Mouse (Mus musculus) midbrain, embryonic 12.5 days (tissue): ENCODE results near the gene Ilf2. TPM values are rescaled to one million over a fixed set of nuclear protein-coding genes. Genes with fewer than 3 reads are reported as not detected.
A peak's percentile ranks its signal among the peaks of the same experiment; 100 is the strongest.

Experiments
- ATAC-seq: fragments of 200-750 bp; cut with Nextera tagmentation; 2 replicates; pipeline ENCODE4 v1.8.0; 2017; ENCODE audit warnings: low read depth, moderate TSS enrichment, moderate library complexity; ENCODE audit not compliant: low FRiP score
- H3K27ac ChIP-seq: fragments of 300-500 bp; sonication (generic); replicated peaks from 2 replicates; pipeline ENCODE4 v1.5.1; 2016; ENCODE audit warnings: mild to moderate bottlenecking
- H3K27me3 ChIP-seq: fragments of 300-500 bp; sonication (generic); 2 replicates; pipeline ENCODE4 v1.6.1; 2016; ENCODE audit warnings: mild to moderate bottlenecking
- H3K36me3 ChIP-seq: fragments of 300-500 bp; sonication (generic); 2 replicates; pipeline ENCODE4 v1.6.1; 2016
- H3K4me1 ChIP-seq: fragments of 300-500 bp; sonication (generic); 2 replicates; pipeline ENCODE4 v1.6.1; 2016
- H3K4me2 ChIP-seq: fragments of 300-500 bp; sonication (generic); replicated peaks from 2 replicates; pipeline ENCODE4 v1.6.1; 2016; ENCODE audit warnings: mild to moderate bottlenecking, moderate library complexity
- H3K4me3 ChIP-seq: fragments of 300-500 bp; sonication (generic); 2 replicates; pipeline ENCODE4 v1.5.1; 2016; ENCODE audit warnings: mild to moderate bottlenecking
- H3K9ac ChIP-seq: fragments of 300-500 bp; sonication (generic); replicated peaks from 2 replicates; pipeline ENCODE4 v1.6.1; 2016; ENCODE audit warnings: mild to moderate bottlenecking, moderate library complexity
- H3K9me3 ChIP-seq: fragments of 300-500 bp; sonication (generic); 2 replicates; pipeline ENCODE4 v1.6.1; 2016; ENCODE audit warnings: mild to moderate bottlenecking
- WGBS: fragments of 180-500 bp; shearing (Covaris S2); methylation state at CpG from one replicate; pipeline ENCODE4 v1.1.7; 2016; 5-methylcytosine and 5-hydroxymethylcytosine counted together
- polyA plus RNA-seq: library from polyadenylated mRNA; unstranded; fragments of >200 nt; fragmentation: Nextera tagmentation; extraction: Ambion mirVana; gene quantifications from 2 replicates; pipeline ENCODE4 v1.2.1, GENCODE M21; 2016

Gene Ilf2
- polyA plus RNA-seq, 1 experiment from 2014 or later: 319 TPM

DNA sequence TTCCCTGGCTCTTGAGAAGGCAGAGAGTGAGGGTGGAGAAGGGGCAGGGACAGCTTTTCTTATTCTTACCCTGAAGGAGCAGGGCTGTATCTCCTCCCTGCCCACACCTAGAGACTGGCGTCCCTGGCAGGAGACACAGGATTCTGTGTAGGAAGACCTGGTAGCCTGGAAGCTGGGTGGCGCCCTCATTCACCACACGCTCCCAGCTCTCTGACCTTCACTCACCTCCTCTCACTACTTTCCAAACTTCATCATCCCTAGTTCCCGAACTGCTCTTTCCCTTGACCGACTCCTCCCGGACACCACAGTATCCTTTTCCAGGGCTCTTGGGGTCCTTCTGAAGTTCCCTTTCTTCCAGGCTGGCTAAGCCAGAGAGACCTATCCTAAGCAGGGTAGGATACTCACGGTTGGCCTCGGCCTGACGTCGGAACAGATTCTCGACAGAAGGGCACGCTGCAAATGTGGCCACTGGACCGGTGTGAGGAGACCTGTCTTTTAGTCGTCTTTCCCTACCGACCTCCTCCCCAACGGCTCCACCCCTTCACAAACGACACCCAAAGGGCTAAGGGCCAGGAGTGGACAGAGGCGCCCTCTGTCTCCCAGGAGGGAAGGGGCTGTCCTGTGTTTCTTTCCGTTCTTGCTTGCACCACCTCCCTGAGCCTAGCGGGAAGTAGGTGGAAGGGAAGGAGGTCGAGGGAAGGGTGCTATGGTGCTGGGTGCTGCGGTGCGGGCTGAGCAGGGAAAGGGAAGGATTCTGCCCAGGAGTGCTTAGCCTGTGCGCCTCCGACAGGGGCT, 38.1 kb downstream of the Ilf2 start, which contains the start of the genes S100a1 and S100a13:
Gene S100a1, minus strand, starts transcription at position 597 of the 795 bp plus-strand sequence.
Gene S100a13, plus strand, starts transcription at position 640 of the 795 bp plus-strand sequence.
- no peaks in the 10 kb centered on the region for H3K36me3 ChIP-seq
- H3K4me1 ChIP-seq: peaks cover 18% of the 10 kb centered on the region
- peak within 1 kb of the TSS; percentile 61 for H3K4me2 ChIP-seq
- peak within 1 kb of the TSS; percentile 37 for H3K4me3 ChIP-seq
- peak within 1 kb of the TSS; percentile 50 for H3K9ac ChIP-seq
- H3K27me3 ChIP-seq: peaks cover 44% of the 10 kb centered on the region
- WGBS: 5% methylated on average over 24 of the region's 25 CpGs
- ATAC-seq: no peak
- H3K27ac ChIP-seq: no peak within 1 kb of the TSS
- no peaks in the 10 kb centered on the region for H3K9me3 ChIP-seq

DNA sequence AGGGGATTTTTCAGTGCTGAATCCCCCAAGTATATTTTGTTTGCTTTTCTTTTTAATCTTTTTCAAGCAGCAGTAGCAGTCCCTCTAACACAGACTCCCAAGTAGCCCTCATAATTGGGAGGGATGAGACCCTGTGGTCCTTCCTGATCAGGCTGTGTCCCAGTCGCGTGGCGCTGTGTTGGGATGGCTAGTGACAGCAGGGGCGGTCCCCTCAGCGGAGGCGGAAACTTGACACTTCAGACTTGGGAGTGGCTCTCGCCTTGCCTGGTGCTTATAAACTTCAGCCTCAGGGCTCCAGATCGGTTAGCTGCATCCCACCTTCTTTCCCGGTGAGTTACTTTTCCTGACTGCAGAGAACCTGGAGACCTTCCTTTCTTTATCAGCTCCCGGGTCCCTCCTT, 38.8 kb downstream of the Ilf2 start:
- Histone ChIP-seq H3K9me3 (no peaks in the 10 kb centered on the region), H3K4me3 (peak overlapping the region; percentile 37), H3K9ac (peak overlapping the region; percentile 50), H3K27ac (no peak overlapping the region), H3K4me1 (peaks cover 16% of the 10 kb centered on the region), H3K27me3 (peaks cover 44% of the 10 kb centered on the region), H3K36me3 (no peaks in the 10 kb centered on the region), H3K4me2 (peak overlapping the region; percentile 61)
- peak; percentile 63 for ATAC-seq
- under 1% methylated on average over 10 of the region's 10 CpGs for WGBS

DNA sequence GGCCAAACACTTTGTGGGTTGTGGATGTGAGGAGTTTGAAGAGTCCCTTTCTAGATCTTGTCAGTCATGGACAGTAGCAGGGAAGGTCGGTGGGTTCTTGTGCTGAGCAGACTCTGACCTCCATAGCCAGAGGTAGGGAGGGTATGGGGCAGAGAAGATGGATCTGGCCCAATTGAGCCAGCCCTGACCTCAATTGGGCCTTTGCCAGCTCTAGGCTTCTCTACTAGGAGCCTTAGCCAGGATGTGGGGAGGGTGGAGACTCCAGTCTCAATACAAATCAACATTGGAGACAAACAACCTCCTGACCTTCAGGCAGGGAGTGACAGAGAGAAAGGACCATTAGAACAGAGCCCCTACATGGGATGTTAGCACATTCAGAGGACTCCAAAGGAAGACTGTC, 39.3 kb downstream of the Ilf2 start:
- Histone ChIP-seq H3K4me1 (peaks cover 14% of the 10 kb centered on the region), H3K27me3 (peaks cover 44% of the 10 kb centered on the region), H3K9me3 (no peaks in the 10 kb centered on the region), H3K27ac (no peak overlapping the region), H3K36me3 (no peaks in the 10 kb centered on the region), H3K4me3 (peak overlapping the region; percentile 37), H3K4me2 (peak overlapping the region; percentile 61), H3K9ac (0 out of 2 replicates have a peak overlapping the region, but pooled peaks have one; percentile 50)
- 0 out of 2 replicates have a peak, but pooled peaks have one; percentile 8 for ATAC-seq
- 53% methylated on average over 1 of the region's 1 CpGs for WGBS

DNA sequence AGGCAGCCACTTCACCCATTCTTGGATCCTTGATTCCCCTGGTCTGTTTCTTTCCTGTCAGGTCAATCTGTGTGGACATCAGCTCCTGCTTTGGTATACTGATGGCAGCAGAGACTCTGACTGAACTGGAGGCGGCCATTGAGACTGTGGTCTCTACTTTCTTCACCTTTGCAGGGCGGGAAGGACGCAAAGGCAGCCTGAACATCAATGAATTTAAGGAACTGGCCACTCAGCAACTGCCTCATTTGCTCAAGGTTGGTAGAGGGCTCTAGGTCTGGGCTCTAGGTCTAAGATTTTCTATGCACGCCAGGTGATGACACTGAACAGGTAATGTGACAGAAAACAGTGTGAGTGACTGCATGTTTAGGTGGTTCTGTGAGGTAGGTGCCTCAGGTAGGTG, 39.9 kb downstream of the Ilf2 start:
- Histone ChIP-seq H3K4me2 (no peak overlapping the region), H3K9ac (no peak overlapping the region), H3K36me3 (no peaks in the 10 kb centered on the region), H3K27me3 (peaks cover 44% of the 10 kb centered on the region), H3K27ac (no peak overlapping the region), H3K4me3 (no peak overlapping the region), H3K4me1 (peaks cover 14% of the 10 kb centered on the region), H3K9me3 (no peaks in the 10 kb centered on the region)
- 87% methylated on average over 4 of the region's 4 CpGs for WGBS
- ATAC-seq: no peak

DNA sequence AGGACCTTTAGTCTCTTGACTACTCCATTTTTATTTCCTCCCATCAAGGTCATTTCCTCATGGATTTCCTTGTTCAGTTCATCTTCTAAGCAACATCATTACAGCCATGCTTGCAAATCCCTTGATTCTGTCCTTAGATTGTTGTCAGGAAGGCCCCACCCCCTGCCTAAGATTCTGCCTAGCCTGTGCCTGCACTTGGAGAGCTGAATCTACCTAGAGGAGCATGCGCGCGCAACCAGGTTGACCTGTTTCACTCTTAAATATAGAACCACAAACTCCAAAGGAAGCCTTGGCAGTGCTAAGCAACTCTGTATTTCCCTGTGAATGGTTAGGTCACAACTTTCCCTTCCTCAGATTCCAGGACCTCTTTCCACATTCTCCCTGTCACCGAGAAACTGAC, 41.8 kb downstream of the Ilf2 start:
- Histone ChIP-seq H3K4me2 (no peak overlapping the region), H3K4me3 (no peak overlapping the region), H3K27me3 (peaks cover 33% of the 10 kb centered on the region), H3K27ac (no peak overlapping the region), H3K36me3 (no peaks in the 10 kb centered on the region), H3K9me3 (no peaks in the 10 kb centered on the region), H3K9ac (no peak overlapping the region), H3K4me1 (peaks cover 14% of the 10 kb centered on the region)
- no peak for ATAC-seq
- WGBS: 85% methylated on average over 4 of the region's 4 CpGs

DNA sequence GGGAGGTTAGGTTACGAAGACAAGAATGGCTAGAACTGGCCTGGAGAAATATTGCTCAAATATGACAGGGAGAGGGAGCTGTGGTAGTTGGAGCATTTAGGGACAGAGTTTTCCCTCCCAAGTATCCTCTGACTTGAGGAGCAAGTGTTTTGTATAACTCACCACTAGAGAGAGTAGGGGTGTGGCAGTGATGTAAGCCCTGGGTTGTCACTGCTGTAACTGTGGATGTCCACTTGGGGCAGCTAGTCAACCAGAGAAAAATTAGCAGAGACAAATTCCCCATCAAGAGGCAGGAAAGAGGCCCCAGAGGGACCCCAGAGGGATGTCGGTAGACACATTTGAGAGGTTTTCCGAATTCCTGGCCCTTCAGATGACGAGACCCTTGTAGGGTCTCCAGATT, 49.5 kb downstream of the Ilf2 start:
- Histone ChIP-seq H3K9ac (no peak overlapping the region), H3K4me1 (no peaks in the 10 kb centered on the region), H3K9me3 (no peaks in the 10 kb centered on the region), H3K27me3 (peaks cover 4% of the 10 kb centered on the region; the same call in 1 of the 2 replicates), H3K36me3 (no peaks in the 10 kb centered on the region), H3K27ac (no peak overlapping the region), H3K4me3 (no peak overlapping the region), H3K4me2 (no peak overlapping the region)
- WGBS: 68% methylated on average over 4 of the region's 4 CpGs
- no peak for ATAC-seq

DNA sequence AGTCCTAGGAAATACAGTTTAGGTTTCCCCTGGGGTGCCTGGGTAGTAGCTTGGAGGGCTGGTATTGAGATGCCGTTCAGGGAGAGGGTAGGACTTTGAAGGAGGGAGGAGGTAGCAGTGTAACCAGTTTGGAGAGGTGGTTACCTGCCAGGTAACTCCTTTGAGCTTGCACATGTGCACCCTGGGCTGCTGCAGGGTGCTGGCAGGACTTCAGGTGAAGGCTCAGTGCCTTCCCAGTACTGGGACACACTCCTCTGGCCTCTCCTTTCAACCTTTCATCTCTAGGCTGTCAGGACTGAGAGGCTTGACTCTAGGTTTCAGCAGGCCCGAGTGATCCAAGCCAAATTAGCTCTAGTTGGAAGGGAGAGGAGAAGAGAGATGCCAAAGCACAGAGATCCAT, 50.1 kb downstream of the Ilf2 start:
- Histone ChIP-seq H3K36me3 (no peaks in the 10 kb centered on the region), H3K9ac (no peak overlapping the region), H3K4me2 (no peak overlapping the region), H3K27ac (no peak overlapping the region), H3K4me3 (no peak overlapping the region), H3K9me3 (no peaks in the 10 kb centered on the region), H3K4me1 (no peaks in the 10 kb centered on the region), H3K27me3 (peaks cover 4% of the 10 kb centered on the region; the same call in 1 of the 2 replicates)
- WGBS: 82% methylated on average over 2 of the region's 2 CpGs
- ATAC-seq: no peak

DNA sequence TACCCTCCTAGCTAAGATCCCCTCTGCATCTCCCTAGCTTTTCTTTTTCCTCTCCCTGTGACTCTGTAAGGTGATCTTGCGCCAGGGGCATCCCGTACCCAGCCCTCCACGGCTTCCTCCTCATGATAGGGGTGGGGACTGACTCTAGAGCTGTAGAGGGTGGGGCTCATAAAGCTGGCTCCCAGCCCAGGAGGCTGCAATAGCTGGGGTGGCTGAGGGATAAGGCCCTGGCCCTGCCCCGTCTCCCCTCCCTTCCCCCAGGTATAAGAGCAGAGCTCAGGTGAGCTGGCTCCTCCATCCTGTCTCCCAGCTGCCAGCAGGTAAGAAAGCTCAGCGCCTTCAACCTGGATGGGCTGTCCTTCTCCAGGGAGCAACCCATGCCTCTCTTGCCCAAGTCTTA, 50.7 kb downstream of the Ilf2 start, which contains the start of gene S100a14:
Gene S100a14, plus strand, starts transcription at position 277 of the 400 bp plus-strand sequence.
- no peak within 1 kb of the TSS for H3K27ac ChIP-seq
- H3K36me3 ChIP-seq: no peaks in the 10 kb centered on the region
- no peak within 1 kb of the TSS for H3K4me2 ChIP-seq
- 80% methylated on average over 5 of the region's 5 CpGs for WGBS
- H3K4me1 ChIP-seq: no peaks in the 10 kb centered on the region
- no peak within 1 kb of the TSS for H3K4me3 ChIP-seq
- H3K9me3 ChIP-seq: no peaks in the 10 kb centered on the region
- ATAC-seq: no peak
- H3K9ac ChIP-seq: no peak within 1 kb of the TSS
- H3K27me3 ChIP-seq: peaks cover 4% of the 10 kb centered on the region; the same call in 1 of the 2 replicates

DNA sequence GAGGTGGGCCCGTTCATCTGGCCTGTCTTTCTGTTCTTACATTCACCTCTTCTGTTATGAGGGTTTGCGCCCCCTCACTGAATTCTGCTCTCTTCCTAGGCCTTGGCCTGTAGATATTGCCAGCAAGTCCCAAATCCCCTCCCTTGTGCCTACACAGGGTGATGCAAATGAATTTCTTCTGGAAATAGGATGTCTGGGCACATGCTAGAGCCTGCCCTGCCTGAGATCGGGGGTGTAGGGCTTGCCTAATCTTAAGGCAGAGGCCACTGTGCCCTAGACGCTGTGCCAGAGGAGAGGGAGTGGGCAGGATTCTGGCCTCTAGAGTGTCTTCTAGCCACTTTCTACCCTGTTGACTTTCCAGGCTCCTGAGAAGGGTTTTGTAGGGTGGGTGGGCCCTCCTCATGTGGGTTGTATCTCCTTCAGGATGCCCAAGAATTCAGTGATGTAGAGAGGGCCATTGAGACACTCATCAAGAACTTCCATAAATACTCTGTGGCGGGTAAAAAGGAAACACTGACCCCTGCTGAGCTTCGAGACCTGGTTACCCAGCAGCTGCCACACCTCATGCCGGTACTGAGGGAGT, 51.5 kb downstream of the Ilf2 start:
- ATAC-seq: no peak
- H3K27ac ChIP-seq: no peak overlapping the region
- H3K9ac ChIP-seq: no peak overlapping the region
- no peak overlapping the region for H3K4me3 ChIP-seq
- H3K4me1 ChIP-seq: no peaks in the 10 kb centered on the region
- no peaks in the 10 kb centered on the region for H3K9me3 ChIP-seq
- no peak overlapping the region for H3K4me2 ChIP-seq
- H3K27me3 ChIP-seq: peaks cover 4% of the 10 kb centered on the region; the same call in 1 of the 2 replicates
- WGBS: 88% methylated on average over 7 of the region's 7 CpGs
- H3K36me3 ChIP-seq: no peaks in the 10 kb centered on the region

DNA sequence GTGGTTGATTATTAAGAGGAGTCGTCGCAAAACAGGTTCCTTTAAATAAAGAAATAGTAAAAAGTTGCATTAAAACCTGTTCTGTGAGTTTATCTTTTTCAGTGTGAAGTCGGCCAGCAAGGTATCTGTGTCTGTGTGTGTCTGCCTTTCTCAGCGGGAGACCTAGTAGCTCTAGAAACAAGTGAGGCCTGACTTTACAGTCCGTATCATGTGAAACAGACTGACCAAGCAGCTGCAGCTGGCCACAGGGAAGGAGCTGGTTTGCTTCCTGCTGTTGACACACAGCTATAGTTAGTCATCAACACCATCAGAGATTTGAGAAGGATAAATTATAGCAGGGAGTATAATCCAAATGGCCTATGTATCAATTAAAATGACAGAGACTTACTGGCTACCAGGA, 55.8 kb downstream of the Ilf2 start:
- no peaks in the 10 kb centered on the region for H3K36me3 ChIP-seq

DNA sequence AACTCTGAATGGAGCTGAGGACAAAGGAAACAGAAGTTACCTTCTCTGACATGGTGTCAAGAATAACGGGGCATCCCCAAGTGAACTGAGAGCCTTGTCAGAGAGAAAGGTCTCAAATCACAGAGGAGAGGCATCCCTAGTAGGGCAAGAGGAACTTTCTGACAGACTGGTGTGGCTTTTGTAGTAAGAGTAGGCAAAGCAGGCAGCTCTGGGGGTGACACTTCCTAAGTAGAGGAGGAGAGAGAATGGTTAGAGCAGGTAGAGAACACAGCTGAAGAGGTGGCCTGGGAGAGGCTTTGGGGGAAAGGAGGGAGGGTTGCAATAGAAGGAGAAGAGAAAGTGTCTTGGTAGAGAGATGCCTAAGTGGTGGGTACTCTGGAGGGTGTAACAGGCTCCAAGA, 59.5 kb downstream of the Ilf2 start:
- Histone ChIP-seq H3K9ac (no peak overlapping the region), H3K36me3 (no peaks in the 10 kb centered on the region), H3K4me3 (no peak overlapping the region), H3K27me3 (peaks cover 5% of the 10 kb centered on the region; the same call in 1 of the 2 replicates), H3K4me2 (no peak overlapping the region), H3K27ac (no peak overlapping the region), H3K9me3 (no peaks in the 10 kb centered on the region), H3K4me1 (0 out of 2 replicates have a peak, but pooled peaks cover under 1% of the 10 kb centered on the region)
- no peak for ATAC-seq
- WGBS: 65% methylated on average over 1 of the region's 1 CpGs

More for the DNA sequence above, 55.8 kb downstream of the Ilf2 start:
- Histone ChIP-seq H3K4me1 (no peaks in the 10 kb centered on the region), H3K4me3 (no peak overlapping the region), H3K9ac (no peak overlapping the region), H3K27me3 (peaks cover 5% of the 10 kb centered on the region; the same call in 1 of the 2 replicates), H3K4me2 (no peak overlapping the region), H3K9me3 (no peaks in the 10 kb centered on the region), H3K27ac (no peak overlapping the region)
- 76% methylated on average over 5 of the region's 5 CpGs for WGBS
- no peak for ATAC-seq
